Mouse (Mus musculus): ENCODE measurements around the gene Dnajb6. TPM values are rescaled to one million over a fixed set of nuclear protein-coding genes. Genes with fewer than 3 reads are reported as not detected.
A peak's percentile ranks its signal among the peaks of the same experiment; 100 is the strongest.

The Dnajb6 gene
- polyA plus RNA-seq, 1 experiment from 2014 or later = 145 TPM

- Histone ChIP-seq H3K4me2 (ENCODE audit: low read length) (no peak overlapping the region), H3K9me3 (replicated peaks; ENCODE audit: low read length) (no peaks in the 10 kb centered on the region), H3K4me1 (replicated peaks; ENCODE audit: insufficient read depth, low read length) (no peaks in the 10 kb centered on the region), H3K27me3 (ENCODE audit: insufficient read depth, low read length) (no peaks in the 10 kb centered on the region), H3K4me3 (replicated peaks; ENCODE audit: low read depth, low read length) (no peak overlapping the region), H3K9ac (ENCODE audit: low read depth, low read length) (no peak overlapping the region), H3K36me3 (ENCODE audit: insufficient read depth, low read length) (peaks cover 28% of the 10 kb centered on the region), H3K27ac (no peak overlapping the region)
- DNase-seq (ENCODE audit: low spot score) (no peak), ATAC-seq (replicated peaks; ENCODE audit: low FRiP score, low read depth) (no peak)
- TF ChIP-seq CTCF (IDR thresholded peaks at IDR 0.05; ENCODE audit: low read depth) = no peak
- 85% methylated on average over 2 of the region's 2 CpGs for WGBS
Measured at GRCm38 (mm10) chr5:29747661-29748060, 12.2 kb downstream of the Dnajb6 start.

GRCm38 (mm10) chr5:29751306-29751705 is 15.8 kb downstream of the Dnajb6 start:
- Histone ChIP-seq H3K4me2 (ENCODE audit: low read length) (no peak overlapping the region), H3K36me3 (ENCODE audit: insufficient read depth, low read length) (peaks cover 54% of the 10 kb centered on the region), H3K4me3 (replicated peaks; ENCODE audit: low read depth, low read length) (no peak overlapping the region), H3K9me3 (replicated peaks; ENCODE audit: low read length) (no peaks in the 10 kb centered on the region), H3K4me1 (replicated peaks; ENCODE audit: insufficient read depth, low read length) (no peaks in the 10 kb centered on the region), H3K27ac (no peak overlapping the region), H3K9ac (ENCODE audit: low read depth, low read length) (no peak overlapping the region), H3K27me3 (ENCODE audit: insufficient read depth, low read length) (no peaks in the 10 kb centered on the region)
- ATAC-seq (replicated peaks; ENCODE audit: low FRiP score, low read depth) = no peak
- TF ChIP-seq CTCF (IDR thresholded peaks at IDR 0.05; ENCODE audit: low read depth) = no peak
- no peak for DNase-seq (ENCODE audit: low spot score)

GRCm38 (mm10) chr5:29752894-29753293 is 17.4 kb downstream of the Dnajb6 start:
- no peak overlapping the region for H3K4me2 ChIP-seq (ENCODE audit: low read length)
- H3K36me3 ChIP-seq (ENCODE audit: insufficient read depth, low read length) = peaks cover 61% of the 10 kb centered on the region
- H3K9me3 ChIP-seq (replicated peaks; ENCODE audit: low read length) = no peaks in the 10 kb centered on the region
- DNase-seq (ENCODE audit: low spot score) = no peak
- ATAC-seq (replicated peaks; ENCODE audit: low FRiP score, low read depth) = no peak
- no peak overlapping the region for H3K9ac ChIP-seq (ENCODE audit: low read depth, low read length)
- no peak for TF ChIP-seq CTCF (IDR thresholded peaks at IDR 0.05; ENCODE audit: low read depth)
- no peak overlapping the region for H3K4me3 ChIP-seq (replicated peaks; ENCODE audit: low read depth, low read length)
- no peak overlapping the region for H3K27ac ChIP-seq
- H3K4me1 ChIP-seq (replicated peaks; ENCODE audit: insufficient read depth, low read length) = no peaks in the 10 kb centered on the region
- H3K27me3 ChIP-seq (ENCODE audit: insufficient read depth, low read length) = no peaks in the 10 kb centered on the region

GRCm38 (mm10) chr5:29759318-29759717 is 23.8 kb downstream of the Dnajb6 start:
- H3K9ac ChIP-seq (ENCODE audit: low read depth, low read length) = no peak overlapping the region
- WGBS = 77% methylated on average over 5 of the region's 5 CpGs
- TF ChIP-seq CTCF (IDR thresholded peaks at IDR 0.05; ENCODE audit: low read depth) = no peak
- peaks cover 50% of the 10 kb centered on the region for H3K36me3 ChIP-seq (ENCODE audit: insufficient read depth, low read length)
- H3K4me3 ChIP-seq (replicated peaks; ENCODE audit: low read depth, low read length) = no peak overlapping the region
- no peak for DNase-seq (ENCODE audit: low spot score)
- no peaks in the 10 kb centered on the region for H3K27me3 ChIP-seq (ENCODE audit: insufficient read depth, low read length)
- no peak overlapping the region for H3K4me2 ChIP-seq (ENCODE audit: low read length)
- H3K4me1 ChIP-seq (replicated peaks; ENCODE audit: insufficient read depth, low read length) = no peaks in the 10 kb centered on the region
- H3K9me3 ChIP-seq (replicated peaks; ENCODE audit: low read length) = no peaks in the 10 kb centered on the region
- no peak for ATAC-seq (replicated peaks; ENCODE audit: low FRiP score, low read depth)
- H3K27ac ChIP-seq = no peak overlapping the region

GRCm38 (mm10) chr5:29770935-29771334 is 35.4 kb downstream of the Dnajb6 start:
- H3K4me1 ChIP-seq (replicated peaks; ENCODE audit: insufficient read depth, low read length) = peaks cover 7% of the 10 kb centered on the region; the same call in 1 of the 2 replicates
- peaks cover 27% of the 10 kb centered on the region; the same call in 1 of the 2 replicates for H3K36me3 ChIP-seq (ENCODE audit: insufficient read depth, low read length)
- DNase-seq (ENCODE audit: low spot score) = peak; percentile 22
- H3K27ac ChIP-seq = no peak overlapping the region
- TF ChIP-seq CTCF (IDR thresholded peaks at IDR 0.05; ENCODE audit: low read depth) = peak; percentile 56
- H3K9me3 ChIP-seq (replicated peaks; ENCODE audit: low read length) = no peaks in the 10 kb centered on the region
- H3K9ac ChIP-seq (ENCODE audit: low read depth, low read length) = no peak overlapping the region
- no peak overlapping the region for H3K4me2 ChIP-seq (ENCODE audit: low read length)
- H3K27me3 ChIP-seq (ENCODE audit: insufficient read depth, low read length) = no peaks in the 10 kb centered on the region
- ATAC-seq (replicated peaks; ENCODE audit: low FRiP score, low read depth) = no peak
- no peak overlapping the region for H3K4me3 ChIP-seq (replicated peaks; ENCODE audit: low read depth, low read length)
- 96% methylated on average over 1 of the region's 1 CpGs for WGBS

GRCm38 (mm10) chr5:29772038-29772437 is 36.5 kb downstream of the Dnajb6 start:
- Histone ChIP-seq H3K9me3 (replicated peaks; ENCODE audit: low read length) (no peaks in the 10 kb centered on the region), H3K27ac (no peak overlapping the region), H3K36me3 (ENCODE audit: insufficient read depth, low read length) (peaks cover 29% of the 10 kb centered on the region; the same call in 1 of the 2 replicates), H3K9ac (ENCODE audit: low read depth, low read length) (no peak overlapping the region), H3K4me1 (replicated peaks; ENCODE audit: insufficient read depth, low read length) (peaks cover 7% of the 10 kb centered on the region; the same call in 1 of the 2 replicates), H3K27me3 (ENCODE audit: insufficient read depth, low read length) (no peaks in the 10 kb centered on the region), H3K4me3 (replicated peaks; ENCODE audit: low read depth, low read length) (no peak overlapping the region), H3K4me2 (ENCODE audit: low read length) (no peak overlapping the region)
- no peak for TF ChIP-seq CTCF (IDR thresholded peaks at IDR 0.05; ENCODE audit: low read depth)
- WGBS = 47% methylated on average over 2 of the region's 2 CpGs
- DNase-seq (ENCODE audit: low spot score) (peak; percentile 8), ATAC-seq (replicated peaks; ENCODE audit: low FRiP score, low read depth) (no peak)
